Mouse (Mus musculus) MEL (cell line): ENCODE results near the gene Ssc4d. TPM values are rescaled to one million over a fixed set of nuclear protein-coding genes. Genes with fewer than 3 reads are reported as not detected.

Source experiments
- DNase-seq: peaks from one replicate; pipeline ENCODE4 v3.0.0; 2011; ENCODE audit warnings: low read depth, low spot score
- H3K27ac ChIP-seq: 2 replicates; pipeline ENCODE4 v1.5.1; 2012; ENCODE audit warnings: low read depth, mild to moderate bottlenecking, control low read depth, low read length, moderate library complexity; ENCODE audit not compliant: control insufficient read depth
- H3K27me3 ChIP-seq, 2 experiments: fragments of 150-350 bp in 1 of 2; sonication (generic) in 1 of 2; 2 replicates each; pipeline ENCODE4 v1.6.1; 2012; ENCODE audit warnings: low read length in 2 of 2, mild to moderate bottlenecking in 2 of 2, improper control_type of control experiment in 1 of 2, moderate library complexity in 1 of 2; ENCODE audit not compliant: insufficient read depth in 2 of 2, control insufficient read depth in 1 of 2
- H3K36me3 ChIP-seq, 2 experiments: 2 replicates each; pipeline ENCODE4 v1.6.1; 2012 to 2014; ENCODE audit warnings: low read length in 2 of 2, improper control_type of control experiment in 1 of 2, inconsistent platforms in 1 of 2, mild to moderate bottlenecking in 1 of 2; ENCODE audit not compliant: insufficient read depth in 2 of 2, control insufficient read depth in 1 of 2
- H3K4me1 ChIP-seq, 2 experiments: fragments of 150-350 bp in 1 of 2; sonication (generic) in 1 of 2; 2 replicates each; pipeline ENCODE4 v1.6.1; 2012; ENCODE audit warnings: low read length in 2 of 2, improper control_type of control experiment in 1 of 2, mild to moderate bottlenecking in 1 of 2; ENCODE audit not compliant: insufficient read depth in 2 of 2, control insufficient read depth in 1 of 2
- H3K4me3 ChIP-seq, 2 experiments: fragments of 150-350 bp in 1 of 2; sonication (generic) in 1 of 2; 2 replicates each; pipeline ENCODE4 v1.5.1; 2012; ENCODE audit warnings: low read depth in 2 of 2, low read length in 2 of 2, mild to moderate bottlenecking in 2 of 2, moderate library complexity in 2 of 2, control low read depth in 1 of 2, improper control_type of control experiment in 1 of 2; ENCODE audit not compliant: control insufficient read depth in 1 of 2, insufficient read depth in 1 of 2
- H3K79me2 ChIP-seq: 2 replicates; pipeline ENCODE4 v1.6.1; 2012; ENCODE audit warnings: mild to moderate bottlenecking, low read length, moderate library complexity; ENCODE audit not compliant: control insufficient read depth, poor library complexity, insufficient read depth
- H3K9ac ChIP-seq: 2 replicates; pipeline ENCODE4 v1.6.1; 2012; ENCODE audit warnings: low read depth, mild to moderate bottlenecking, control low read depth, low read length, moderate library complexity; ENCODE audit not compliant: control insufficient read depth, poor library complexity, severe bottlenecking
- H3K9me3 ChIP-seq: fragments of 150-350 bp; sonication (generic); replicated peaks from 2 replicates; pipeline ENCODE4 v1.6.1; 2012; ENCODE audit warnings: mild to moderate bottlenecking, low read length, improper control_type of control experiment, moderate library complexity; ENCODE audit not compliant: insufficient read depth
- BHLHE40 ChIP-seq: IDR thresholded peaks from 2 replicates; pipeline ENCODE4 v1.6.1; 2012; ENCODE audit warnings: low read depth, mild to moderate bottlenecking, inconsistent platforms, low read length, improper control_type of control experiment, borderline replicate concordance
- CHD1 ChIP-seq: IDR thresholded peaks from 2 replicates; pipeline ENCODE4 v1.6.1; 2012; ENCODE audit warnings: low read depth, mild to moderate bottlenecking, inconsistent platforms, low read length, improper control_type of control experiment
- CHD2 ChIP-seq: IDR thresholded peaks from 2 replicates; pipeline ENCODE4 v1.6.1; 2011; ENCODE audit warnings: low read length, improper control_type of control experiment
- CTCF ChIP-seq, 3 experiments: IDR thresholded peaks in 2 of 3; conservative IDR thresholded peaks in 1 of 3; 2 replicates each; pipeline ENCODE4 v1.5.1; 2011 to 2012; ENCODE audit warnings: low read length in 3 of 3, low read depth in 2 of 3, mild to moderate bottlenecking in 2 of 3, improper control_type of control experiment in 1 of 3, inconsistent platforms in 1 of 3, mixed read lengths in 1 of 3, moderate library complexity in 1 of 3; ENCODE audit not compliant: control insufficient read depth in 1 of 3, insufficient read depth in 1 of 3, poor library complexity in 1 of 3, severe bottlenecking in 1 of 3
- EP300 ChIP-seq, 2 experiments: IDR thresholded peaks; 2 replicates each; pipeline ENCODE4 v1.6.1; 2011; ENCODE audit warnings: improper control_type of control experiment in 2 of 2, low read length in 2 of 2, low read depth in 1 of 2, mild to moderate bottlenecking in 1 of 2
- ETS1 ChIP-seq: IDR thresholded peaks from 2 replicates; pipeline ENCODE4 v1.6.1; 2012; ENCODE audit warnings: low read depth, mild to moderate bottlenecking, inconsistent platforms, low read length, improper control_type of control experiment, moderate library complexity
- GABPA ChIP-seq: IDR thresholded peaks from 2 replicates; pipeline ENCODE4 v1.6.1; 2012; ENCODE audit warnings: low read depth, mild to moderate bottlenecking, inconsistent platforms, low read length, improper control_type of control experiment, moderate library complexity
- GATA1 ChIP-seq: IDR thresholded peaks from 2 replicates; pipeline ENCODE4 v1.6.1; 2011; ENCODE audit warnings: low read depth, low read length, improper control_type of control experiment
- JUND ChIP-seq: IDR thresholded peaks from 2 replicates; pipeline ENCODE4 v1.6.1; 2011; ENCODE audit warnings: low read depth, mild to moderate bottlenecking, improper control_type of control experiment, low read length
- KAT2A ChIP-seq: conservative IDR thresholded peaks from 2 replicates; pipeline ENCODE4 v1.6.1; 2012; ENCODE audit warnings: low read depth, low read length, improper control_type of control experiment, inconsistent platforms
- MAFK ChIP-seq: IDR thresholded peaks from 2 replicates; pipeline ENCODE4 v1.6.1; 2011; ENCODE audit warnings: low read depth, mild to moderate bottlenecking, low read length, improper control_type of control experiment, borderline replicate concordance
- MAX ChIP-seq: IDR thresholded peaks from 2 replicates; pipeline ENCODE4 v1.6.1; 2011; ENCODE audit warnings: low read length, improper control_type of control experiment
- MAZ ChIP-seq: IDR thresholded peaks from 2 replicates; pipeline ENCODE4 v1.6.1; 2012; ENCODE audit warnings: low read depth, mild to moderate bottlenecking, inconsistent platforms, low read length, improper control_type of control experiment
- MEF2A ChIP-seq: IDR thresholded peaks from 2 replicates; pipeline ENCODE4 v1.6.1; 2014; ENCODE audit warnings: low read depth, mild to moderate bottlenecking, inconsistent platforms, low read length, improper control_type of control experiment; ENCODE audit not compliant: poor library complexity, insufficient replicate concordance, severe bottlenecking; ENCODE audit errors: extremely low read depth
- MYB ChIP-seq: IDR thresholded peaks from 2 replicates; pipeline ENCODE4 v1.6.1; 2011; ENCODE audit warnings: mild to moderate bottlenecking, low read depth, low read length, improper control_type of control experiment
- MYC ChIP-seq: IDR thresholded peaks from 2 replicates; pipeline ENCODE4 v1.6.1; 2011; ENCODE audit warnings: low read depth, mild to moderate bottlenecking, low read length, improper control_type of control experiment, moderate library complexity
- NELFE ChIP-seq: IDR thresholded peaks from 2 replicates; pipeline ENCODE4 v1.6.1; 2011; ENCODE audit warnings: low read depth, low read length, improper control_type of control experiment
- NRF1 ChIP-seq: IDR thresholded peaks from 2 replicates; pipeline ENCODE4 v1.6.1; 2014; ENCODE audit warnings: low read depth, mild to moderate bottlenecking, inconsistent platforms, low read length, improper control_type of control experiment, moderate library complexity; ENCODE audit not compliant: poor library complexity, insufficient read depth, severe bottlenecking
- POLR2A ChIP-seq, 2 experiments: IDR thresholded peaks; 2 replicates each; pipeline ENCODE4 v1.6.1; 2011 to 2012; ENCODE audit warnings: low read length in 2 of 2, mild to moderate bottlenecking in 2 of 2, control low read depth in 1 of 2, improper control_type of control experiment in 1 of 2, low read depth in 1 of 2, moderate library complexity in 1 of 2; ENCODE audit not compliant: control insufficient read depth in 1 of 2, insufficient read depth in 1 of 2, poor library complexity in 1 of 2
- POLR2AphosphoS5 ChIP-seq: IDR thresholded peaks from 2 replicates; pipeline ENCODE4 v1.6.1; 2012; ENCODE audit warnings: low read depth, borderline replicate concordance, mild to moderate bottlenecking, inconsistent platforms, low read length, moderate library complexity, mixed read lengths
- RAD21 ChIP-seq: IDR thresholded peaks from 2 replicates; pipeline ENCODE4 v1.6.1; 2011; ENCODE audit warnings: mild to moderate bottlenecking, low read depth, low read length, improper control_type of control experiment
- SMC3 ChIP-seq: IDR thresholded peaks from 2 replicates; pipeline ENCODE4 v1.6.1; 2011; ENCODE audit warnings: low read depth, low read length, improper control_type of control experiment
- TAL1 ChIP-seq: IDR thresholded peaks from 2 replicates; pipeline ENCODE4 v1.6.1; 2012; ENCODE audit warnings: mild to moderate bottlenecking, inconsistent platforms, low read length, moderate library complexity, mixed read lengths
- TBP ChIP-seq: IDR thresholded peaks from 2 replicates; pipeline ENCODE4 v1.8.0; 2011; ENCODE audit warnings: low read depth, low read length, improper control_type of control experiment
- TCF12 ChIP-seq: IDR thresholded peaks from 2 replicates; pipeline ENCODE4 v1.6.1; 2014; ENCODE audit warnings: low read depth, mild to moderate bottlenecking, inconsistent platforms, low read length, improper control_type of control experiment, moderate library complexity
- USF1 ChIP-seq: IDR thresholded peaks from 2 replicates; pipeline ENCODE4 v1.6.1; 2014; ENCODE audit warnings: low read depth, mild to moderate bottlenecking, inconsistent platforms, low read length, improper control_type of control experiment, moderate library complexity
- USF2 ChIP-seq, 2 experiments: IDR thresholded peaks; 2 replicates each; pipeline ENCODE4 v1.6.1; 2011 to 2012; ENCODE audit warnings: improper control_type of control experiment in 2 of 2, low read length in 2 of 2, borderline replicate concordance in 1 of 2, inconsistent platforms in 1 of 2, low read depth in 1 of 2, mild to moderate bottlenecking in 1 of 2; ENCODE audit not compliant: insufficient read depth in 1 of 2
- ZC3H11A ChIP-seq: IDR thresholded peaks from 2 replicates; pipeline ENCODE4 v1.6.1; 2012; ENCODE audit warnings: low read depth, mild to moderate bottlenecking, inconsistent platforms, low read length, improper control_type of control experiment
- ZNF384 ChIP-seq: IDR thresholded peaks from 2 replicates; pipeline ENCODE4 v1.6.1; 2012; ENCODE audit warnings: low read depth, mild to moderate bottlenecking, inconsistent platforms, low read length, improper control_type of control experiment
- polyA plus RNA-seq, 2 experiments: library from polyadenylated mRNA; stranded (reverse) in 1 of 2; unstranded in 1 of 2; fragments of >175 nt in 1 of 2; fragments of >200 nt in 1 of 2; gene quantifications; 2 replicates each; pipeline versions ENCODE4 v1.2.1 to v1.2.4; 2012; ENCODE audit warnings: low replicate concordance in 2 of 2, low read depth in 1 of 2; ENCODE audit not compliant: insufficient read length in 2 of 2, insufficient read depth in 1 of 2, missing spikeins in 1 of 2
- total RNA-seq: library from RNA; depleted of rRNA; stranded (reverse); fragments of 300-350 nt; gene quantifications from 2 replicates; pipeline ENCODE4 v1.2.3, GENCODE M21; 2012

Gene Ssc4d
- total and polyA plus RNA-seq, 3 experiments: 1.1 to 2.1 TPM; not detected in 1

DNA sequence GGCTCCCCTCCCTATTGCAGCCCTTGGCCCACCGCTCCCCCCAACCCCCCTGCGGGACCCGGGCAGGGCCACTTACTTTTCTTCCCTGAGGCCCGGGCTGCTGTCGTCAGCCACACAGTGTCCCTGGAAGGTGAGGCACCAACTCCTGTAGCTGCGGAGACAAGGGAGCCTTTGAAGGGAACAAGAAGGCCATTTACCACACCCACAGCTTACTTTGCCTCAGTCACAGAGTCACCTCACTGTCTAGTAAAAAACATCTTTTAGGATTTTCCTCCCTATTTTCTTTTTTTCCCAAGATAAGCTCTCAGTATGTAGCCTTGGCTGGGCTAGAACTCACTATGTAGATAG lies 11.1 kb downstream of the Ssc4d start:
- Histone ChIP-seq H3K9ac (peak overlapping the region; percentile 93), H3K4me1 (peaks cover 4 to 14% of the 10 kb centered on the region in 2 experiments; a peak in 3 of 4 replicates), H3K9me3 (no peaks in the 10 kb centered on the region), H3K27ac (no peak overlapping the region), H3K27me3 (no peaks in the 10 kb centered on the region), H3K79me2 (peaks cover 4% of the 10 kb centered on the region; the same call in 1 of the 2 replicates), H3K36me3 (peaks cover 0 to 12% of the 10 kb centered on the region in 2 experiments; a peak in 2 of 4 replicates), H3K4me3 (peak overlapping the region; percentile 81 to 95)
- TF ChIP-seq GATA1 (0 out of 2 replicates have a peak, but pooled peaks have one; percentile 6), TBP (0 out of 2 replicates have a peak, but pooled peaks have one; percentile 37), MAZ (0 out of 2 replicates have a peak, but pooled peaks have one; percentile 6), USF1 (no peak), MYC (no peak)
- DNase-seq: peak; percentile 60

DNA sequence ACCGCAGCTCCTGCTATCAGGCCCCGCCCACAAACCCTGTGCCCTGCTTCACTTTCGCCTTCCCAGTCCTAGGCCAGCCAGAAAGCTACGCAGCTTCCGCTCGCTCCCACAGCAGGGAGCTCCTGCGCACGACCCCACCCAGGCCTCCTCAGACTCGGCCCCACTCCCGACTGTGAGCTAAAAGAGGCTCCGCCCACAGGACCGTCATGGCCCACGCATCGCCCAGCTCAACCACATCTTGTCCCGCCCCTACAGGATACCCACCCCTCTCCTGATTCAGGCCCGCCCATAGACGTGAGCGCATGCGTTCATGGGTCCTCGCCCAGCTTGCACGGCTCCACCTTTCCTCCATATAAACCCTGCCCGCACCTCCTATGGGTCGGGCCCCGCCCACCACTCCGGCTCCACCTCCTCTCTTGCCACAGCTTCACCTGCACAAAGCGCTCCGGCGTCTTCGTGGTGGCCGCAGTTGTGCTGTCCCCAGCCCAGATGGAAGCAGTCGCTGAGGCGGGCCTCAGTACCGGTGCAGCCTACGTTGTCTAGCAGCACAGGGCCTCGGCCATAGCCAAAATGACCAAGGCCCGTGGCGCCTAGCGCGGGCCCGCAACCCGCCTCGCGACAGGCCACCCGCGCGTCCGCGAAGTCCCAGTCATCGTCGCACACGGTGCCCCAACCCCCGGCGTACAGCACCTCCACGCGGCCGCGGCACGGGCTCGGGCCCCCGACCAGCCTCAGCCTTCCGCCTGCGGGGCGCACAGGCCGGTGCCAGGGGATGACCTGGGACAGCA lies 11.6 kb downstream of the Ssc4d start:
- Histone ChIP-seq H3K36me3 (peaks cover 0 to 17% of the 10 kb centered on the region in 2 experiments; a peak in 2 of 4 replicates), H3K79me2 (peaks cover 4% of the 10 kb centered on the region; the same call in 1 of the 2 replicates), H3K9ac (peak overlapping the region; percentile 93), H3K27ac (peak overlapping the region; percentile 75), H3K4me3 (peak overlapping the region; percentile 81 to 95), H3K4me1 (peaks cover 4 to 18% of the 10 kb centered on the region in 2 experiments; a peak in 3 of 4 replicates), H3K9me3 (no peaks in the 10 kb centered on the region), H3K27me3 (no peaks in the 10 kb centered on the region)
- peak; percentile 100 for DNase-seq
- TF ChIP-seq ETS1: no peak; the same call in 1 of the 2 replicates
- no peak for TF ChIP-seq CHD1
- 0 out of 6 replicates have a peak, but pooled peaks of 1 of the 3 experiments have one; percentile 12 for TF ChIP-seq CTCF (IDR thresholded peaks at IDR 0.05 in 2 of 3, conservative IDR thresholded peaks at IDR 0.05 in 1 of 3; ENCODE audit: control insufficient read depth in 1 of 3, insufficient read depth in 1 of 3, low read depth in 2 of 3, low read length in 3 of 3, poor library complexity in 1 of 3, severe bottlenecking in 1 of 3)
- no peak for TF ChIP-seq BHLHE40
- no peak for TF ChIP-seq CHD2
- no peak for TF ChIP-seq TAL1
- TF ChIP-seq ZNF384: no peak; the same call in 1 of the 2 replicates
- no peak for TF ChIP-seq TCF12
- peak; percentile 23; the same call in 1 of the 2 replicates for TF ChIP-seq KAT2A
- no peak for TF ChIP-seq MAX
- no peak for TF ChIP-seq RAD21
- peak; percentile 58 to 88; a peak in 3 of 4 replicates for TF ChIP-seq POLR2A (IDR thresholded peaks at IDR 0.05; ENCODE audit: control insufficient read depth in 1 of 2, insufficient read depth in 1 of 2, low read depth in 1 of 2, low read length in 2 of 2, poor library complexity in 1 of 2)
- no peak for TF ChIP-seq GATA1
- peak; percentile 93 for TF ChIP-seq NELFE
- TF ChIP-seq POLR2AphosphoS5: no peak
- no peak for TF ChIP-seq JUND
- no peak for TF ChIP-seq GABPA
- TF ChIP-seq SMC3: no peak
- TF ChIP-seq MEF2A: no peak
- TF ChIP-seq EP300 (IDR thresholded peaks at IDR 0.05; ENCODE audit: low read depth in 1 of 2, low read length in 2 of 2): peak; percentile 0 to 23; a peak in 1 of 4 replicates
- TF ChIP-seq USF1: no peak
- no peak for TF ChIP-seq MYB
- no peak for TF ChIP-seq ZC3H11A
- TF ChIP-seq MAFK: no peak
- no peak for TF ChIP-seq USF2 (IDR thresholded peaks at IDR 0.05; ENCODE audit: borderline replicate concordance in 1 of 2, insufficient read depth in 1 of 2, low read depth in 1 of 2, low read length in 2 of 2)
- peak; percentile 71 for TF ChIP-seq NRF1
